Mouse (Mus musculus) limb, embryonic 12.5 days (tissue): ENCODE measurements around the gene Mast3. TPM values are rescaled to one million over a fixed set of nuclear protein-coding genes. Genes with fewer than 3 reads are reported as not detected.
A peak's percentile ranks its signal among the peaks of the same experiment; 100 is the strongest.

Experiments
- ATAC-seq: fragments of 200-750 bp; cut with Nextera tagmentation; 2 replicates; pipeline ENCODE4 v1.8.0; 2017; ENCODE audit warnings: low read depth, moderate TSS enrichment; ENCODE audit not compliant: insufficient number of reproducible peaks, insufficient read depth, low FRiP score, low TSS enrichment
- H3K27ac ChIP-seq: fragments of 300-500 bp; sonication (generic); 2 replicates; pipeline ENCODE4 v1.5.1; 2016; ENCODE audit warnings: mild to moderate bottlenecking, moderate library complexity
- H3K27me3 ChIP-seq: fragments of 300-500 bp; sonication (generic); 2 replicates; pipeline ENCODE4 v1.6.1; 2016; ENCODE audit warnings: mild to moderate bottlenecking, moderate library complexity
- H3K36me3 ChIP-seq: fragments of 300-500 bp; sonication (generic); 2 replicates; pipeline ENCODE4 v1.6.1; 2016; ENCODE audit warnings: mild to moderate bottlenecking, moderate library complexity
- H3K4me1 ChIP-seq: fragments of 300-500 bp; sonication (generic); replicated peaks from 2 replicates; pipeline ENCODE4 v1.6.1; 2016
- H3K4me2 ChIP-seq: fragments of 300-500 bp; sonication (generic); 2 replicates; pipeline ENCODE4 v1.6.1; 2016; ENCODE audit warnings: mild to moderate bottlenecking, moderate library complexity
- H3K4me3 ChIP-seq: fragments of 300-500 bp; sonication (generic); replicated peaks from 2 replicates; pipeline ENCODE4 v1.5.1; 2016; ENCODE audit warnings: mild to moderate bottlenecking
- H3K9ac ChIP-seq: fragments of 300-500 bp; sonication (generic); replicated peaks from 2 replicates; pipeline ENCODE4 v1.6.1; 2016; ENCODE audit warnings: mild to moderate bottlenecking, moderate library complexity
- H3K9me3 ChIP-seq: fragments of 300-500 bp; sonication (generic); 2 replicates; pipeline ENCODE4 v1.6.1; 2016; ENCODE audit warnings: mild to moderate bottlenecking, moderate library complexity
- WGBS: fragments of 180-500 bp; shearing (Covaris S2); methylation state at CpG from one replicate; pipeline ENCODE4 v1.1.7; 2016; 5-methylcytosine and 5-hydroxymethylcytosine counted together
- polyA plus RNA-seq: library from polyadenylated mRNA; unstranded; fragments of >200 nt; fragmentation: Nextera tagmentation; extraction: Ambion mirVana; gene quantifications from 2 replicates; pipeline ENCODE4 v1.2.1, GENCODE M21; 2016

Gene Mast3
- 13.2 and 14.5 TPM in 2 replicates for polyA plus RNA-seq

GRCm38 (mm10) chr8:70804481-70805206, at the start of gene Mast3:
Gene Mast3, minus strand, starts transcription at chr8:70805054.
- Histone ChIP-seq H3K9ac (peak within 1 kb of the TSS; percentile 53), H3K4me3 (peak within 1 kb of the TSS; percentile 47), H3K27ac (no peak within 1 kb of the TSS), H3K4me2 (peak within 1 kb of the TSS; percentile 84), H3K4me1 (peaks cover 10% of the 10 kb centered on the region), H3K9me3 (no peaks in the 10 kb centered on the region), H3K36me3 (no peaks in the 10 kb centered on the region), H3K27me3 (peaks cover 79% of the 10 kb centered on the region)
- ATAC-seq: peak; percentile 81
- 1% methylated on average over 45 of the region's 45 CpGs for WGBS

- WGBS: 80% methylated on average over 2 of the region's 2 CpGs
- Histone ChIP-seq H3K4me3 (no peak overlapping the region), H3K36me3 (peaks cover 5% of the 10 kb centered on the region; the same call in 1 of the 2 replicates), H3K27me3 (peaks cover under 1% of the 10 kb centered on the region; the same call in 1 of the 2 replicates), H3K9ac (no peak overlapping the region), H3K4me2 (no peak overlapping the region), H3K4me1 (peaks cover 42% of the 10 kb centered on the region), H3K9me3 (no peaks in the 10 kb centered on the region), H3K27ac (no peak overlapping the region)
- ATAC-seq: no peak
Observed at GRCm38 (mm10) chr8:70853863-70854262, 49.0 kb upstream of the Mast3 start.

GRCm38 (mm10) chr8:70852595-70853231, 47.9 kb upstream of the Mast3 start:
- no peak for ATAC-seq

GRCm38 (mm10) chr8:70851837-70852236, 47.0 kb upstream of the Mast3 start:
- ATAC-seq: 0 out of 2 replicates have a peak, but pooled peaks have one; percentile 7
- WGBS: 41% methylated on average over 6 of the region's 6 CpGs

More at GRCm38 (mm10) chr8:70852595-70853231, 47.9 kb upstream of the Mast3 start:
- Histone ChIP-seq H3K9me3 (no peaks in the 10 kb centered on the region), H3K36me3 (peaks cover 5% of the 10 kb centered on the region; the same call in 1 of the 2 replicates), H3K4me1 (peaks cover 31% of the 10 kb centered on the region), H3K9ac (peak overlapping the region; percentile 23; the same call in 1 of the 2 replicates), H3K27me3 (peaks cover 6% of the 10 kb centered on the region; the same call in 1 of the 2 replicates), H3K27ac (no peak overlapping the region), H3K4me3 (no peak overlapping the region), H3K4me2 (no peak overlapping the region)
- 92% methylated on average over 41 of the region's 41 CpGs for WGBS

GRCm38 (mm10) chr8:70850947-70851346, 46.1 kb upstream of the Mast3 start:
- no peak overlapping the region for H3K27ac ChIP-seq
- peaks cover 11% of the 10 kb centered on the region for H3K27me3 ChIP-seq
- H3K36me3 ChIP-seq: peaks cover 5% of the 10 kb centered on the region; the same call in 1 of the 2 replicates
- 76% methylated on average over 4 of the region's 4 CpGs for WGBS
- ATAC-seq: no peak
- no peaks in the 10 kb centered on the region for H3K9me3 ChIP-seq
- H3K4me2 ChIP-seq: no peak overlapping the region
- H3K4me1 ChIP-seq: peaks cover 16% of the 10 kb centered on the region
- H3K9ac ChIP-seq: no peak overlapping the region
- no peak overlapping the region for H3K4me3 ChIP-seq

More at GRCm38 (mm10) chr8:70851837-70852236, 47.0 kb upstream of the Mast3 start:
- H3K4me1 ChIP-seq: peaks cover 22% of the 10 kb centered on the region
- H3K9ac ChIP-seq: peak overlapping the region; percentile 42
- H3K4me2 ChIP-seq: no peak overlapping the region
- H3K27ac ChIP-seq: peak overlapping the region; percentile 54
- H3K9me3 ChIP-seq: no peaks in the 10 kb centered on the region
- H3K4me3 ChIP-seq: no peak overlapping the region
- peaks cover 8% of the 10 kb centered on the region for H3K27me3 ChIP-seq
- peaks cover 5% of the 10 kb centered on the region; the same call in 1 of the 2 replicates for H3K36me3 ChIP-seq

- Histone ChIP-seq H3K9ac (no peak overlapping the region), H3K4me3 (no peak overlapping the region)
- ATAC-seq: no peak
Observed at GRCm38 (mm10) chr8:70850132-70850845, 45.4 kb upstream of the Mast3 start.

GRCm38 (mm10) chr8:70849333-70849990, 44.6 kb upstream of the Mast3 start:
- 79% methylated on average over 3 of the region's 3 CpGs for WGBS
- H3K4me3 ChIP-seq: no peak overlapping the region
- H3K9ac ChIP-seq: 0 out of 2 replicates have a peak overlapping the region, but pooled peaks have one; percentile 18
- no peaks in the 10 kb centered on the region for H3K9me3 ChIP-seq
- no peak overlapping the region for H3K27ac ChIP-seq
- H3K36me3 ChIP-seq: peaks cover 5% of the 10 kb centered on the region; the same call in 1 of the 2 replicates
- H3K4me1 ChIP-seq: peaks cover 16% of the 10 kb centered on the region
- ATAC-seq: no peak
- H3K27me3 ChIP-seq: peaks cover 11% of the 10 kb centered on the region
- H3K4me2 ChIP-seq: no peak overlapping the region

More at GRCm38 (mm10) chr8:70850132-70850845, 45.4 kb upstream of the Mast3 start:
- Histone ChIP-seq H3K4me2 (no peak overlapping the region), H3K36me3 (peaks cover 5% of the 10 kb centered on the region; the same call in 1 of the 2 replicates), H3K9me3 (no peaks in the 10 kb centered on the region), H3K27me3 (peaks cover 11% of the 10 kb centered on the region), H3K27ac (no peak overlapping the region), H3K4me1 (peaks cover 16% of the 10 kb centered on the region)
- 81% methylated on average over 7 of the region's 7 CpGs for WGBS

GRCm38 (mm10) chr8:70846371-70847154, 41.7 kb upstream of the Mast3 start:
- Histone ChIP-seq H3K4me1 (peaks cover 3% of the 10 kb centered on the region), H3K4me3 (no peak overlapping the region), H3K9ac (0 out of 2 replicates have a peak overlapping the region, but pooled peaks have one; percentile 23), H3K9me3 (no peaks in the 10 kb centered on the region), H3K36me3 (no peaks in the 10 kb centered on the region), H3K27me3 (peaks cover 16% of the 10 kb centered on the region), H3K27ac (no peak overlapping the region), H3K4me2 (no peak overlapping the region)
- no peak for ATAC-seq
- WGBS: 56% methylated on average over 15 of the region's 15 CpGs

GRCm38 (mm10) chr8:70845108-70845507, 40.3 kb upstream of the Mast3 start:
- H3K4me1 ChIP-seq: peaks cover 8% of the 10 kb centered on the region
- no peaks in the 10 kb centered on the region for H3K36me3 ChIP-seq
- no peak overlapping the region for H3K4me3 ChIP-seq
- no peak overlapping the region for H3K27ac ChIP-seq
- ATAC-seq: no peak
- 44% methylated on average over 5 of the region's 5 CpGs for WGBS
- H3K4me2 ChIP-seq: no peak overlapping the region
- H3K27me3 ChIP-seq: peaks cover 16% of the 10 kb centered on the region
- H3K9ac ChIP-seq: no peak overlapping the region
- H3K9me3 ChIP-seq: no peaks in the 10 kb centered on the region

GRCm38 (mm10) chr8:70844523-70844922, 39.7 kb upstream of the Mast3 start:
- H3K36me3 ChIP-seq: no peaks in the 10 kb centered on the region
- no peaks in the 10 kb centered on the region for H3K9me3 ChIP-seq
- peaks cover 16% of the 10 kb centered on the region for H3K27me3 ChIP-seq
- no peak overlapping the region for H3K27ac ChIP-seq
- ATAC-seq: no peak
- 1% methylated on average over 6 of the region's 6 CpGs for WGBS
- H3K4me3 ChIP-seq: no peak overlapping the region
- no peak overlapping the region for H3K4me2 ChIP-seq
- H3K9ac ChIP-seq: no peak overlapping the region
- peaks cover 11% of the 10 kb centered on the region for H3K4me1 ChIP-seq
